Mouse (Mus musculus): Measurements from ENCODE around the gene Zhx3. TPM values are rescaled to one million over a fixed set of nuclear protein-coding genes. Genes with fewer than 3 reads are reported as not detected.

Zhx3 gene
- polyA plus RNA-seq, 1 experiment from 2014 or later, result 9.8 TPM

GRCm38 (mm10) chr2:160738354-160738753, 134.4 kb downstream of the Zhx3 start:
- Histone ChIP-seq H3K4me3 (no peak overlapping the region), H3K4me1 (replicated peaks) (peaks cover 96% of the 10 kb centered on the region), H3K9me3 (replicated peaks) (no peaks in the 10 kb centered on the region), H3K9ac (no peak overlapping the region), H3K27me3 (replicated peaks) (no peaks in the 10 kb centered on the region), H3K27ac (ENCODE audit: poor library complexity, severe bottlenecking) (no peak overlapping the region), H3K4me2 (no peak overlapping the region), H3K36me3 (peaks cover 34% of the 10 kb centered on the region)
- WGBS, result 58% methylated on average over 5 of the region's 5 CpGs
- no peak for ATAC-seq (ENCODE audit: insufficient number of reproducible peaks, low FRiP score)

- Histone ChIP-seq H3K36me3 (peaks cover 34% of the 10 kb centered on the region), H3K4me2 (no peak overlapping the region), H3K27me3 (replicated peaks) (no peaks in the 10 kb centered on the region), H3K4me3 (no peak overlapping the region), H3K27ac (ENCODE audit: poor library complexity, severe bottlenecking) (no peak overlapping the region), H3K4me1 (replicated peaks) (peaks cover 86% of the 10 kb centered on the region), H3K9ac (no peak overlapping the region), H3K9me3 (replicated peaks) (no peaks in the 10 kb centered on the region)
- 93% methylated on average over 3 of the region's 3 CpGs for WGBS
- ATAC-seq (ENCODE audit: insufficient number of reproducible peaks, low FRiP score), result no peak
Measured at GRCm38 (mm10) chr2:160736466-160736865, 136.3 kb downstream of the Zhx3 start.

- Histone ChIP-seq H3K4me2 (no peak overlapping the region), H3K4me1 (replicated peaks) (peaks cover 80% of the 10 kb centered on the region), H3K27me3 (replicated peaks) (no peaks in the 10 kb centered on the region), H3K9ac (no peak overlapping the region), H3K27ac (ENCODE audit: poor library complexity, severe bottlenecking) (peak overlapping the region; percentile 10; the same call in 1 of the 2 replicates), H3K36me3 (peaks cover 30% of the 10 kb centered on the region), H3K4me3 (no peak overlapping the region), H3K9me3 (replicated peaks) (no peaks in the 10 kb centered on the region)
- no peak for ATAC-seq (ENCODE audit: insufficient number of reproducible peaks, low FRiP score)
- WGBS, result 65% methylated on average over 5 of the region's 5 CpGs
Measured at GRCm38 (mm10) chr2:160735706-160736310, 137.0 kb downstream of the Zhx3 start.

- Histone ChIP-seq H3K4me2 (peak overlapping the region; percentile 92; the same call in 1 of the 2 replicates), H3K27ac (ENCODE audit: poor library complexity, severe bottlenecking) (no peak overlapping the region), H3K27me3 (replicated peaks) (no peaks in the 10 kb centered on the region), H3K36me3 (peaks cover 28% of the 10 kb centered on the region), H3K9ac (peak overlapping the region; percentile 29; the same call in 1 of the 2 replicates), H3K4me1 (replicated peaks) (peaks cover 77% of the 10 kb centered on the region), H3K9me3 (replicated peaks) (no peaks in the 10 kb centered on the region), H3K4me3 (no peak overlapping the region)
- 73% methylated on average over 3 of the region's 3 CpGs for WGBS
- ATAC-seq (ENCODE audit: insufficient number of reproducible peaks, low FRiP score), result no peak
Measured at GRCm38 (mm10) chr2:160734331-160734730, 138.5 kb downstream of the Zhx3 start.

GRCm38 (mm10) chr2:160733131-160733531, 139.7 kb downstream of the Zhx3 start:
- Histone ChIP-seq H3K4me2 (peak overlapping the region; percentile 92), H3K4me1 (replicated peaks) (peaks cover 65% of the 10 kb centered on the region), H3K9ac (peak overlapping the region; percentile 89), H3K36me3 (peaks cover 24% of the 10 kb centered on the region), H3K9me3 (replicated peaks) (no peaks in the 10 kb centered on the region), H3K4me3 (peak overlapping the region; percentile 69), H3K27me3 (replicated peaks) (no peaks in the 10 kb centered on the region), H3K27ac (ENCODE audit: poor library complexity, severe bottlenecking) (no peak overlapping the region)
- ATAC-seq (ENCODE audit: insufficient number of reproducible peaks, low FRiP score), result no peak
- 38% methylated on average over 7 of the region's 7 CpGs for WGBS

GRCm38 (mm10) chr2:160732420-160732995, 140.3 kb downstream of the Zhx3 start:
- no peak for ATAC-seq (ENCODE audit: insufficient number of reproducible peaks, low FRiP score)
- Histone ChIP-seq H3K4me2 (peak overlapping the region; percentile 92), H3K9me3 (replicated peaks) (no peaks in the 10 kb centered on the region), H3K27ac (ENCODE audit: poor library complexity, severe bottlenecking) (0 out of 2 replicates have a peak overlapping the region, but pooled peaks have one; percentile 84), H3K9ac (peak overlapping the region; percentile 89), H3K4me3 (peak overlapping the region; percentile 69), H3K36me3 (peaks cover 24% of the 10 kb centered on the region), H3K27me3 (replicated peaks) (no peaks in the 10 kb centered on the region), H3K4me1 (replicated peaks) (peaks cover 59% of the 10 kb centered on the region)
- 39% methylated on average over 9 of the region's 9 CpGs for WGBS

- peak overlapping the region; percentile 69 for H3K4me3 ChIP-seq
- H3K4me2 ChIP-seq, result peak overlapping the region; percentile 92
- under 1% methylated on average over 32 of the region's 32 CpGs for WGBS
- peak; percentile 41 for ATAC-seq (ENCODE audit: insufficient number of reproducible peaks, low FRiP score)
- peak overlapping the region; percentile 84 for H3K27ac ChIP-seq (ENCODE audit: poor library complexity, severe bottlenecking)
- peaks cover 54% of the 10 kb centered on the region for H3K4me1 ChIP-seq (replicated peaks)
- H3K9ac ChIP-seq, result peak overlapping the region; percentile 89
- H3K36me3 ChIP-seq, result peaks cover 20% of the 10 kb centered on the region
- H3K9me3 ChIP-seq (replicated peaks), result no peaks in the 10 kb centered on the region
- no peaks in the 10 kb centered on the region for H3K27me3 ChIP-seq (replicated peaks)
Measured at GRCm38 (mm10) chr2:160731839-160732261, 140.9 kb downstream of the Zhx3 start.

- no peaks in the 10 kb centered on the region for H3K9me3 ChIP-seq (replicated peaks)
- ATAC-seq (ENCODE audit: insufficient number of reproducible peaks, low FRiP score), result peak; percentile 96
- peak within 1 kb of the TSS; percentile 84 for H3K27ac ChIP-seq (ENCODE audit: poor library complexity, severe bottlenecking)
- WGBS, result under 1% methylated on average over 83 of the region's 99 CpGs
- no peaks in the 10 kb centered on the region for H3K27me3 ChIP-seq (replicated peaks)
- peaks cover 50% of the 10 kb centered on the region for H3K4me1 ChIP-seq (replicated peaks)
- H3K36me3 ChIP-seq, result peaks cover 15% of the 10 kb centered on the region
- H3K4me3 ChIP-seq, result peak within 1 kb of the TSS; percentile 69
- peak within 1 kb of the TSS; percentile 89 for H3K9ac ChIP-seq
- peak within 1 kb of the TSS; percentile 92 for H3K4me2 ChIP-seq
Measured at GRCm38 (mm10) chr2:160731117-160731838, 141.5 kb downstream of the Zhx3 start, which contains the start of gene Plcg1. TSS of gene Plcg1 (plus strand) at chr2:160731300.

- peaks cover 45% of the 10 kb centered on the region for H3K4me1 ChIP-seq (replicated peaks)
- peaks cover 10% of the 10 kb centered on the region for H3K36me3 ChIP-seq
- no peaks in the 10 kb centered on the region for H3K9me3 ChIP-seq (replicated peaks)
- peak overlapping the region; percentile 89 for H3K9ac ChIP-seq
- peak overlapping the region; percentile 92 for H3K4me2 ChIP-seq
- 8% methylated on average over 19 of the region's 19 CpGs for WGBS
- ATAC-seq (ENCODE audit: insufficient number of reproducible peaks, low FRiP score), result peak; percentile 29; the same call in 1 of the 2 replicates
- H3K27ac ChIP-seq (ENCODE audit: poor library complexity, severe bottlenecking), result no peak overlapping the region
- peak overlapping the region; percentile 69 for H3K4me3 ChIP-seq
- no peaks in the 10 kb centered on the region for H3K27me3 ChIP-seq (replicated peaks)
Measured at GRCm38 (mm10) chr2:160730797-160731116, 142.0 kb downstream of the Zhx3 start.

GRCm38 (mm10) chr2:160729851-160730796, 142.7 kb downstream of the Zhx3 start:
- no peak for ATAC-seq (ENCODE audit: insufficient number of reproducible peaks, low FRiP score)
- Histone ChIP-seq H3K4me3 (peak overlapping the region; percentile 69), H3K9ac (peak overlapping the region; percentile 89), H3K4me2 (peak overlapping the region; percentile 92), H3K27ac (ENCODE audit: poor library complexity, severe bottlenecking) (no peak overlapping the region), H3K36me3 (peaks cover 7% of the 10 kb centered on the region), H3K4me1 (replicated peaks) (peaks cover 39% of the 10 kb centered on the region), H3K9me3 (replicated peaks) (no peaks in the 10 kb centered on the region), H3K27me3 (replicated peaks) (no peaks in the 10 kb centered on the region)
- WGBS, result 28% methylated on average over 17 of the region's 17 CpGs
